Mouse (Mus musculus) heart, adult 2 months (tissue): Measurements from ENCODE around the gene Col4a2. TPM values are rescaled to one million over a fixed set of nuclear protein-coding genes. Genes with fewer than 3 reads are reported as not detected.
A peak's percentile ranks its signal among the peaks of the same experiment; 100 is the strongest.

Source experiments
- DNase-seq, 2 experiments: peaks; one replicate each; pipeline ENCODE4 v3.0.0; 2021
- H3K27ac ChIP-seq: fragments of 200-600 bp; 2 replicates; pipeline ENCODE4 v1.8.1; 2022
- H3K27me3 ChIP-seq: fragments of 200-500 bp; 2 replicates; pipeline ENCODE4 v1.6.1; 2012; ENCODE audit warnings: mild to moderate bottlenecking, low read length, inconsistent platforms, mixed read lengths; ENCODE audit not compliant: control insufficient read depth, insufficient read depth
- H3K36me3 ChIP-seq: fragments of 200-500 bp; 2 replicates; pipeline ENCODE4 v1.6.1; 2012; ENCODE audit warnings: low read length, inconsistent platforms; ENCODE audit not compliant: control insufficient read depth, insufficient read depth
- H3K4me1 ChIP-seq: fragments of 200-500 bp; 2 replicates; pipeline ENCODE4 v1.6.1; 2011; ENCODE audit warnings: low read length; ENCODE audit not compliant: control insufficient read depth, insufficient read depth
- H3K4me3 ChIP-seq: fragments of 200-600 bp; 2 replicates; pipeline ENCODE4 v1.8.1; 2022
- H3K79me2 ChIP-seq: fragments of 200-500 bp; replicated peaks from 2 replicates; pipeline ENCODE4 v1.6.1; 2012; ENCODE audit warnings: mild to moderate bottlenecking, inconsistent platforms, low read length, moderate library complexity, mixed read lengths; ENCODE audit not compliant: control insufficient read depth, insufficient read depth
- H3K9ac ChIP-seq: fragments of 200-500 bp; 2 replicates; pipeline ENCODE4 v1.6.1; 2012; ENCODE audit warnings: low read depth, mild to moderate bottlenecking, control low read depth, inconsistent platforms, low read length, mixed read lengths
- CTCF ChIP-seq: fragments of 200-600 bp; IDR thresholded peaks from 2 replicates; pipeline ENCODE4 v1.8.1; 2022; ENCODE audit warnings: antibody characterized with exemption, mild to moderate bottlenecking, moderate library complexity
- EP300 ChIP-seq: fragments of 200-500 bp; IDR thresholded peaks from 2 replicates; pipeline ENCODE4 v1.6.1; 2011; ENCODE audit warnings: low read depth, low read length, control low read depth; ENCODE audit not compliant: insufficient read depth
- POLR2A ChIP-seq: fragments of 200-500 bp; IDR thresholded peaks from 2 replicates; pipeline ENCODE4 v1.6.1; 2011; ENCODE audit warnings: mild to moderate bottlenecking, low read depth, low read length, control low read depth; ENCODE audit not compliant: insufficient read depth
- WGBS: fragments of 180-500 bp; shearing (Covaris S2); methylation state at CpG from one replicate; pipeline ENCODE4 v1.1.7; 2018; 5-methylcytosine and 5-hydroxymethylcytosine counted together
- intact Hi-C: fragments of 180-260 bp; cut with DNase I; formaldehyde crosslinking; loops from one replicate; pipeline ENCODE4 v1.15.1; 2025
- polyA plus RNA-seq: library from polyadenylated mRNA; depleted of rRNA; stranded (reverse); fragments of >200 nt; gene quantifications from 2 replicates; pipeline ENCODE4 v1.2.3, GENCODE M21; 2012
- total RNA-seq, 2 experiments: library from RNA; stranded (reverse); gene quantifications; 2 replicates each; pipeline ENCODE4 v1.2.3; 2021

Gene Col4a2
- total and polyA plus RNA-seq, 3 experiments: 104 to 172 (median 139) TPM

GRCm38 (mm10) chr8:11414304-11414703 lies 101.7 kb downstream of the Col4a2 start:
- Histone ChIP-seq H3K27ac (no peak overlapping the region), H3K4me3 (no peak overlapping the region), H3K36me3 (peaks cover 4% of the 10 kb centered on the region), H3K79me2 (no peaks in the 10 kb centered on the region), H3K27me3 (no peaks in the 10 kb centered on the region), H3K9ac (no peak overlapping the region), H3K4me1 (peaks cover 9% of the 10 kb centered on the region)
- 44% methylated on average over 8 of the region's 8 CpGs for WGBS
- DNase-seq: no peak
- intact Hi-C loops: no loop called here
- TF ChIP-seq EP300 (no peak), CTCF (no peak), POLR2A (no peak)

GRCm38 (mm10) chr8:11415089-11415488 lies 102.5 kb downstream of the Col4a2 start:
- Histone ChIP-seq H3K79me2 (no peaks in the 10 kb centered on the region), H3K9ac (no peak overlapping the region), H3K27ac (no peak overlapping the region), H3K27me3 (no peaks in the 10 kb centered on the region), H3K4me3 (no peak overlapping the region), H3K4me1 (peaks cover 9% of the 10 kb centered on the region), H3K36me3 (peaks cover 4% of the 10 kb centered on the region)
- DNase-seq: no peak
- intact Hi-C loops: no loop called here
- TF ChIP-seq POLR2A: no peak
- peak; percentile 28; the same call in 1 of the 2 replicates for TF ChIP-seq CTCF
- TF ChIP-seq EP300: no peak
- WGBS: 86% methylated on average over 10 of the region's 10 CpGs

GRCm38 (mm10) chr8:11417762-11418161 lies 105.2 kb downstream of the Col4a2 start:
- Histone ChIP-seq H3K27ac (no peak overlapping the region; the same call in 1 of the 2 replicates), H3K9ac (no peak overlapping the region), H3K4me1 (peaks cover 3% of the 10 kb centered on the region), H3K36me3 (peaks cover 4% of the 10 kb centered on the region), H3K4me3 (no peak overlapping the region), H3K79me2 (no peaks in the 10 kb centered on the region), H3K27me3 (no peaks in the 10 kb centered on the region)
- WGBS: 55% methylated on average over 13 of the region's 13 CpGs
- TF ChIP-seq POLR2A (no peak), CTCF (no peak), EP300 (no peak)
- peak in 1 of 2 experiments; percentile 52 for DNase-seq
- intact Hi-C loops: no loop called here

- 0 out of 2 replicates have a peak, but pooled peaks cover 1% of the 10 kb centered on the region for H3K79me2 ChIP-seq
- no peaks in the 10 kb centered on the region for H3K27me3 ChIP-seq
- intact Hi-C loops: loop anchor here (1.0 kb wide), 1 partner anchor 44 kb away; no protein-coding TSS in a partner anchor
- H3K4me1 ChIP-seq: peaks cover 1% of the 10 kb centered on the region; the same call in 1 of the 2 replicates
- no peak overlapping the region for H3K9ac ChIP-seq
- WGBS: 31% methylated on average over 6 of the region's 6 CpGs
- peaks cover 4% of the 10 kb centered on the region for H3K36me3 ChIP-seq
- H3K4me3 ChIP-seq: no peak overlapping the region
- peak; percentile 64 to 77 for DNase-seq
- TF ChIP-seq EP300 (no peak), POLR2A (no peak), CTCF (no peak)
- H3K27ac ChIP-seq: peak overlapping the region; percentile 44
These were observed 106.6 kb downstream of the Col4a2 start for GRCm38 (mm10) chr8:11419232-11419631.

- intact Hi-C loops: loop anchor here (1.0 kb wide), 1 partner anchor 44 kb away; no protein-coding TSS in a partner anchor
- 19% methylated on average over 2 of the region's 2 CpGs for WGBS
- Histone ChIP-seq H3K27me3 (no peaks in the 10 kb centered on the region), H3K4me1 (peaks cover 1% of the 10 kb centered on the region; the same call in 1 of the 2 replicates), H3K36me3 (peaks cover 4% of the 10 kb centered on the region), H3K9ac (no peak overlapping the region), H3K4me3 (no peak overlapping the region), H3K79me2 (0 out of 2 replicates have a peak, but pooled peaks cover 1% of the 10 kb centered on the region), H3K27ac (no peak overlapping the region)
- no peak for TF ChIP-seq POLR2A
- TF ChIP-seq CTCF: peak; percentile 89
- TF ChIP-seq EP300: 0 out of 2 replicates have a peak, but pooled peaks have one; percentile 16
- DNase-seq: peak; percentile 53 to 64
These were observed 107.0 kb downstream of the Col4a2 start for GRCm38 (mm10) chr8:11419645-11420044.

GRCm38 (mm10) chr8:11421105-11421504 lies 108.5 kb downstream of the Col4a2 start:
- H3K36me3 ChIP-seq: peaks cover 4% of the 10 kb centered on the region
- peak; percentile 40 to 72 for DNase-seq
- no peak overlapping the region for H3K27ac ChIP-seq
- H3K4me3 ChIP-seq: no peak overlapping the region
- intact Hi-C loops: loop anchor here (1.0 kb wide), 1 partner anchor 168 kb away; no protein-coding TSS in a partner anchor
- no peak for TF ChIP-seq POLR2A
- peak; percentile 88 for TF ChIP-seq CTCF
- 0 out of 2 replicates have a peak, but pooled peaks have one; percentile 21 for TF ChIP-seq EP300
- H3K9ac ChIP-seq: no peak overlapping the region
- 61% methylated on average over 14 of the region's 14 CpGs for WGBS
- peaks cover 1% of the 10 kb centered on the region; the same call in 1 of the 2 replicates for H3K4me1 ChIP-seq
- H3K79me2 ChIP-seq: 0 out of 2 replicates have a peak, but pooled peaks cover 1% of the 10 kb centered on the region
- no peaks in the 10 kb centered on the region for H3K27me3 ChIP-seq
